Mouse (Mus musculus) G1E (cell line): Measurements from ENCODE around the gene Tns1. TPM values are rescaled to one million over a fixed set of nuclear protein-coding genes. Genes with fewer than 3 reads are reported as not detected.

Experiments
- ATAC-seq: 2 replicates; pipeline ENCODE4 v1.8.0; 2016; ENCODE audit warnings: mild to moderate bottlenecking; ENCODE audit not compliant: insufficient number of reproducible peaks, poor library complexity, low FRiP score, severe bottlenecking; ENCODE audit errors: extremely low read depth
- DNase-seq: peaks from one replicate; pipeline ENCODE4 v3.0.0; 2012; ENCODE audit warnings: low spot score
- H3K27me3 ChIP-seq: 2 replicates; pipeline ENCODE4 v1.6.1; 2012; ENCODE audit warnings: mild to moderate bottlenecking, low read length, inconsistent platforms; ENCODE audit not compliant: insufficient read depth
- H3K36me3 ChIP-seq: replicated peaks from 2 replicates; pipeline ENCODE3; 2012; ENCODE audit warnings: mild to moderate bottlenecking, inconsistent platforms
- H3K4me1 ChIP-seq: 2 replicates; pipeline ENCODE4 v1.6.1; 2012; ENCODE audit warnings: low read depth, low read length, inconsistent platforms, mixed read lengths; ENCODE audit not compliant: insufficient read depth
- H3K4me3 ChIP-seq: 2 replicates; pipeline ENCODE4 v1.5.1; 2012; ENCODE audit warnings: low read depth, mild to moderate bottlenecking, inconsistent platforms, low read length, moderate library complexity, mixed read lengths
- H3K9me3 ChIP-seq: replicated peaks from 2 replicates; pipeline ENCODE4 v1.6.1; 2012; ENCODE audit warnings: inconsistent platforms
- CTCF ChIP-seq: IDR thresholded peaks from 2 replicates; pipeline ENCODE4 v1.5.1; 2012; ENCODE audit warnings: low read depth, low read length, inconsistent platforms, mixed read lengths
- GATA1 ChIP-seq: IDR thresholded peaks from 2 replicates; pipeline ENCODE4 v1.6.1; 2012; ENCODE audit warnings: borderline replicate concordance, low read length, inconsistent platforms, mixed read lengths
- GATA2 ChIP-seq: IDR thresholded peaks from 2 replicates; pipeline ENCODE4 v1.6.1; 2012; ENCODE audit warnings: low read depth, low read length, inconsistent platforms, borderline replicate concordance
- POLR2AphosphoS5 ChIP-seq: IDR thresholded peaks from 2 replicates; pipeline ENCODE4 v1.6.1; 2012; ENCODE audit warnings: low read depth, low read length, inconsistent platforms; ENCODE audit not compliant: insufficient replicate concordance
- TAL1 ChIP-seq: conservative IDR thresholded peaks from 2 replicates; pipeline ENCODE4 v1.6.1; 2012; ENCODE audit warnings: low read depth, low read length, inconsistent platforms, mixed read lengths
- polyA plus RNA-seq: library from polyadenylated mRNA; stranded (reverse); fragments of >175 nt; gene quantifications from 2 replicates; pipeline ENCODE4 v1.2.3, GENCODE M21; 2012
- total RNA-seq, 2 experiments: library from RNA; stranded (forward) in 1 of 2; stranded (reverse) in 1 of 2; fragments of 200-1000 nt in 1 of 2; fragments of >200 nt in 1 of 2; fragmentation: Nextera tagmentation in 1 of 2; gene quantifications; 2 replicates each; pipeline ENCODE4 v1.2.3; 2014 to 2017

The Tns1 gene
- total and polyA plus RNA-seq, 3 experiments: 0.55 to 27.2 (median 1.7) TPM

DNA sequence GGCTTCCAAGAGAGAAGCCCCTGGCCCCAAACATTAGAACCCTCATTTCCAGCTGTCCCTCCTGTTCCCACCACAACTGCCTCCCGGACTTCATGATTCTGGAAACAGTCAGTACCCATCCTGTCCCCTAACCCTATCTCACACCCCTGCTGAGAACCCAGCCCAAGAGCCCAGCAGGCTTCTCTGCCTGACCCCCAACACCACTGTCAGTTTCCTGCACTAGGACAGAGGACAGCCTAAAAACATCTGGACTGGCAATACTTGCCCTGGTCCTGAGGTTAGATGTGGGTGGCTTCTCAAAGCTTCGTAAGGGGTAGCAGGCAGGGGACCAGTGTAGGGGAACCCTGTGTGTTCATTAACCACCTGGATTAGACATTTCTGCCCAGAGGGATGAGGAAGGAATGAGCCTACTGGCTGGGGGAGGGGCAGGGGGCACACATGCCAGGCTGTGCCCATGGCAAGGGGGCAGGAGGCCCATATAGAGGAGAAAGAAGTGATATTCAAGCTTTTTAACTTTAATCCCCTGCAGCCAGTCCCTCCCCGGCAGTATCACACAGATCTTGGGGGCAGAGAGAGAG lies 88.2 kb downstream of the Tns1 start:
- ATAC-seq: no peak
- Histone ChIP-seq H3K36me3 (no peaks in the 10 kb centered on the region), H3K4me3 (no peak overlapping the region), H3K4me1 (no peaks in the 10 kb centered on the region), H3K27me3 (peaks cover 18% of the 10 kb centered on the region; the same call in 1 of the 2 replicates), H3K9me3 (no peaks in the 10 kb centered on the region)
- DNase-seq: no peak
- TF ChIP-seq CTCF (no peak), POLR2AphosphoS5 (no peak), TAL1 (no peak), GATA2 (no peak), GATA1 (no peak)

GRCm38 (mm10) chr1:74035487-74035886 lies 88.8 kb downstream of the Tns1 start:
- Histone ChIP-seq H3K9me3 (no peaks in the 10 kb centered on the region), H3K27me3 (peaks cover 18% of the 10 kb centered on the region; the same call in 1 of the 2 replicates), H3K4me1 (no peaks in the 10 kb centered on the region), H3K36me3 (no peaks in the 10 kb centered on the region), H3K4me3 (no peak overlapping the region)
- ATAC-seq (no peak), DNase-seq (no peak)
- TF ChIP-seq POLR2AphosphoS5: no peak
- TF ChIP-seq GATA1: no peak
- TF ChIP-seq TAL1: no peak
- no peak for TF ChIP-seq GATA2
- TF ChIP-seq CTCF: no peak

DNA sequence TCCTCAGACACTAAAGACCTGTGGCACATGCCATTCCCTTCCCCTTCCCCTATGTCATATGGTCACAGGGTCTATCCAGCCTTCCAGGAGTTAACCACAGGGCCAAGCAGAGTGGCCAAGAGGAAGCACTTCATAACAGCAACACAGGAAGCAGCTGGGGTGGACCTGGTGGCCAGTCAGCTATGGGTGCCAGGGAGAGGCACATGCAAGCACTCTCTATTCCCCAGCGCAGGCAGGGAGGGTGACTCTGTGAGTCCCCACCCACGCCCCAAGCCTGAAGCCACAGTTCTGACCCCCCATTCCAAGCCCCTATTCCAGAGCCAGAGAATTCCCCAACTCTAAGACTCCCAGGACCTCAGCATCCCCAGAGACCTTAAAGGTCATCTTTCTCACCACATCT lies 89.5 kb downstream of the Tns1 start:
- H3K27me3 ChIP-seq: peaks cover 18% of the 10 kb centered on the region; the same call in 1 of the 2 replicates

GRCm38 (mm10) chr1:74034211-74034610 lies 90.0 kb downstream of the Tns1 start:
- Histone ChIP-seq H3K4me1 (no peaks in the 10 kb centered on the region), H3K4me3 (no peak overlapping the region), H3K9me3 (no peaks in the 10 kb centered on the region), H3K36me3 (no peaks in the 10 kb centered on the region), H3K27me3 (peaks cover 18% of the 10 kb centered on the region; the same call in 1 of the 2 replicates)
- DNase-seq: no peak
- TF ChIP-seq CTCF (no peak), POLR2AphosphoS5 (no peak), GATA1 (no peak), GATA2 (no peak)
- no peak for ATAC-seq

More for the DNA sequence above, 89.5 kb downstream of the Tns1 start:
- Histone ChIP-seq H3K4me3 (no peak overlapping the region), H3K36me3 (no peaks in the 10 kb centered on the region), H3K9me3 (no peaks in the 10 kb centered on the region), H3K4me1 (no peaks in the 10 kb centered on the region)
- ATAC-seq (no peak), DNase-seq (no peak)
- no peak for TF ChIP-seq GATA1
- TF ChIP-seq POLR2AphosphoS5: no peak
- no peak for TF ChIP-seq TAL1
- no peak for TF ChIP-seq GATA2
- TF ChIP-seq CTCF: no peak

GRCm38 (mm10) chr1:74033407-74033806 lies 90.8 kb downstream of the Tns1 start:
- H3K9me3 ChIP-seq: no peaks in the 10 kb centered on the region
- no peaks in the 10 kb centered on the region for H3K36me3 ChIP-seq
- TF ChIP-seq CTCF (no peak), TAL1 (no peak), POLR2AphosphoS5 (no peak), GATA2 (no peak), GATA1 (no peak)
- no peak for ATAC-seq
- no peaks in the 10 kb centered on the region for H3K4me1 ChIP-seq
- DNase-seq: no peak
- peaks cover 18% of the 10 kb centered on the region; the same call in 1 of the 2 replicates for H3K27me3 ChIP-seq
- H3K4me3 ChIP-seq: no peak overlapping the region

DNA sequence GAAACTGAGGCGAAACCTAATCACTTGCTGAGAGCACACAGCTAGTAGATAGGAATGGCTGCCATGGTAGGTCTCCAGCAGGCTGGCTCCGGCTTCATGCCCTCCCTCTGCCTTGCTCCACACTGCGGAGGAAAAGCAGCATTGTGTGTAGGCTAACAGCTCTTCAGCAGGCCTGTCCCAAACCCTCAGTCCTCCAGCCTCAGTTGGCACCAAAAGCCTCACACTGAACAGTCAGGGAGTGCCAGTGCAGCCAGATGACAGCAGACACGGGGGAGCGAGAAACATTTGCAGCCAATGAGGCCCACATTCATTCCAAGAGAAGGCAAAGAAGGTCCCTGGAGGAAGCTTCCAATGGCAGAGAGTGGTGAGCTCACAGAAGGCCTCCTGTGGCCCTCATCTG lies 91.3 kb downstream of the Tns1 start:
- Histone ChIP-seq H3K4me3 (no peak overlapping the region), H3K36me3 (no peaks in the 10 kb centered on the region), H3K27me3 (peaks cover 18% of the 10 kb centered on the region; the same call in 1 of the 2 replicates), H3K9me3 (no peaks in the 10 kb centered on the region), H3K4me1 (no peaks in the 10 kb centered on the region)
- DNase-seq (no peak), ATAC-seq (no peak)
- no peak for TF ChIP-seq GATA2
- no peak for TF ChIP-seq GATA1
